Mouse (Mus musculus) cerebellum, adult 2 months (tissue): ENCODE data around the gene Tmem156.

Experiments used
- CTCF ChIP-seq: fragments of 200-500 bp; IDR thresholded peaks from 2 replicates; pipeline ENCODE4 v1.5.1; 2011; ENCODE audit warnings: low read depth, mild to moderate bottlenecking, control low read depth, low read length, moderate library complexity, borderline replicate concordance; ENCODE audit not compliant: insufficient read depth
- POLR2A ChIP-seq: fragments of 200-500 bp; IDR thresholded peaks from 2 replicates; pipeline ENCODE4 v1.6.1; 2011; ENCODE audit warnings: low read length, control low read depth, borderline replicate concordance; ENCODE audit not compliant: insufficient read depth

DNA sequence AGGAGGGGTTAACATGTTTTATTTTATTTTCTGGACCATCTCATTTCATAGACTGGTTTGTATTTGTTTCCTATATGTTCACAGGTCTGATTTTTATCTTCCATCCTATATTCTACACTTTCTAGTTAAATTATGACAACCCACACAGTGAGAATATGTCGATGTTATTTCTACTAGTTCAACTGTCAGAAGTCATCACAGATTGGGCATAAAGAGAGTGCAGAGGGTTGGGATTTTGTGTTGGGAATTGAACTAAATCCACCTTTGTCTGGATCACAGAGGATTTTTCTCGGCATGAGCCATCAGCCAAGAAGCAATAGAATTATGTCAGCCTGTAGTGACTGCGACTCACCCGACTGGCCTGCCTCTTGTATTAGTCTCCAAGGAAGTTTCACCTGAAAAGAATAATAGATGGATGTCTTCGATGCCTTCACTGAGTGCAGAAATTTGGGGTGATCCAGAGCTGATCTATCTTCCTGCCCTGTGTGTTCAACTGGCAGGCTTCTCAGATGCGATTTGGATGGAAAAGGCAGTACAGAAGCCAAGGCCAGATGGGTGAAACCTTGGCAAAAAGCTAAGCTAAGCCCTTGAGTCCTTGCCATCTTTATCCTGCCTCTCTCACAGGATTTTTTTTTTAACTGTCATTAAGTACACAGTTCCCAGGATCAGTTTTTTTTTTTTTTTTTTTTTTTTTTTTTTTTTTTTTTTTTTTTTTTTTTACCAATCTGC lies 46.1 kb downstream of the Tmem156 start:
- no peak for TF ChIP-seq CTCF
- TF ChIP-seq POLR2A = no peak
